Mouse (Mus musculus) embryonic fibroblast, embryonic 13.5 days (primary cell): ENCODE results near the gene Tgfb2. TPM values are rescaled to one million over a fixed set of nuclear protein-coding genes. Genes with fewer than 3 reads are reported as not detected.

Experiments
- H3K27ac ChIP-seq: 2 replicates; pipeline ENCODE4 v1.5.1; 2012; ENCODE audit warnings: low read length, control low read depth, inconsistent platforms; ENCODE audit not compliant: insufficient read depth
- H3K4me1 ChIP-seq: 2 replicates; pipeline ENCODE4 v1.6.1; 2011; ENCODE audit warnings: low read length; ENCODE audit not compliant: control insufficient read depth, insufficient read depth
- H3K4me3 ChIP-seq: 2 replicates; pipeline ENCODE4 v1.5.1; 2011; ENCODE audit warnings: mild to moderate bottlenecking, control low read depth, low read length; ENCODE audit not compliant: insufficient read depth
- CTCF ChIP-seq: IDR thresholded peaks from 2 replicates; pipeline ENCODE4 v1.5.1; 2011; ENCODE audit warnings: mild to moderate bottlenecking, control low read depth, low read length, moderate library complexity, borderline replicate concordance; ENCODE audit not compliant: insufficient read depth
- POLR2A ChIP-seq: IDR thresholded peaks from 2 replicates; pipeline ENCODE4 v1.6.1; 2011; ENCODE audit warnings: low read depth, mild to moderate bottlenecking, control low read depth, low read length, moderate library complexity
- polyA plus RNA-seq: library from polyadenylated mRNA; stranded (reverse); fragments of >200 nt; gene quantifications from 2 replicates; pipeline ENCODE4 v1.2.4, GENCODE M21; 2011; ENCODE audit warnings: low read depth; ENCODE audit not compliant: missing spikeins, insufficient read length

The Tgfb2 gene
- polyA plus RNA-seq, 1 experiment: 41.7 TPM

DNA sequence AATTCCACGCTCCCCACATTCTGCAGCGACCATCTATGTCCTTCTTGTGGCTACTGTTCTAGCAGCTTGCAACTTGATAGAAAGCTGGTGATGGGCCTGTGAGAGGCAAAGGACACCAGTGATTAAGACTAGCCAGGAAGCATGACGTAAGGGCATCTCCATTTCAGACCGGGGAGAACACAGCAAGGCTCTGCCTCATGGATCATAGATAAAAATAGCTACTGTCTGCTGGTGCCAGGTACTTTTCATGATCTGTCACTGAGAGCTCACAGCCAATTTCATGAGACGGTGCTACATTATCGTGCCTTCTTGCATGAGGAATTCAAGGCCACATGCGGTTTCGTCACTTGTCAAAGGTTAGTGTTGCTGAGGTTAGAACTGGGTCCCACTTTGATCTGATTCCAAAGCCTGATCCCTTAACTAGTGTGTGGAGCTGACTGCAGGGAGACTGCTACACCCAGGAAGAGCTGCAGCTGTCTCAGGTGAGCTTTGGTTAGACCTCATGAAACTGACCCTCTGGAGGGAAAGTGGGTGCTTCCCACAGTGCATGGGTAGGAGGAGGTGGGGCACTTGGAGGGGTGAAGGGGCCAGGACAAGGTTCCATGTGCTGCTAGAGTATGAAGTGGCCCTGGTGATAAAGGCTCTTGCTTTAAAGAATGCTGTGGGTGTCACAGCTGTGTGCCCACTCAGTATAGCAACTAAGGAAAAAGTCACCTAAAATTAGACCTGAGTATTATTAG, 118.6 kb downstream of the Tgfb2 start:
- Histone ChIP-seq H3K4me1 (peaks cover 22% of the 10 kb centered on the region), H3K27ac (peak overlapping the region; percentile 84), H3K4me3 (no peak overlapping the region)
- TF ChIP-seq POLR2A: no peak
- TF ChIP-seq CTCF: no peak

DNA sequence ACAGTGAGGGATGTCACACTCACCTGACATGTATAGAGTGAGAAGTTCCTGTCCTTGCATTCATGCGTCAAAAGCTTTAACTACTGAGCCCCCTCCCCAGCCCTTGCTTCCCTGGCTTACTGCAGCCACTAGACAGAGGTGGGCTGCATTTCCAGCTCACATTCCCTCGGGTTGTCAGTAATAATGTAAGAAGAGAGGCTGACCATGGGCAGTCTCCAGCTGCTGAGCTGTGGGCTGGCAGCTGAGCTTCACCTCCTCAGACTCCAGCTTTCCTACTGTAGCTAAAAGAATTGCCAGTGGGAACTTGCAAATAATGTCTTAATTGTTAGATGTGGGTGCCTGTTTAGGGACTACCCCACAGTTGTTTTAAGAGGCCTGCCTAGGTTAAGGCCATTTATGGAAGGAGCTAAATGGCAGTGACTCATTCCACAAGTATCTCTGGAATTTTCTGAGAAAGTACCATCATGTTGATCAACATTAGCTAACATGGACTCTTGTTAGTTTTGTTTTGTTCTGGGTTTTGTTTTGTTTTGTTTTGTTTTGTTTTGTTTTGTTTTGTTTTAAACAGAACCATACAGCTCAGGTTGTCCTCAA, 120.1 kb downstream of the Tgfb2 start:
- Histone ChIP-seq H3K27ac (peak overlapping the region; percentile 84), H3K4me3 (no peak overlapping the region), H3K4me1 (peaks cover 29% of the 10 kb centered on the region)
- TF ChIP-seq POLR2A: no peak
- TF ChIP-seq CTCF: no peak

DNA sequence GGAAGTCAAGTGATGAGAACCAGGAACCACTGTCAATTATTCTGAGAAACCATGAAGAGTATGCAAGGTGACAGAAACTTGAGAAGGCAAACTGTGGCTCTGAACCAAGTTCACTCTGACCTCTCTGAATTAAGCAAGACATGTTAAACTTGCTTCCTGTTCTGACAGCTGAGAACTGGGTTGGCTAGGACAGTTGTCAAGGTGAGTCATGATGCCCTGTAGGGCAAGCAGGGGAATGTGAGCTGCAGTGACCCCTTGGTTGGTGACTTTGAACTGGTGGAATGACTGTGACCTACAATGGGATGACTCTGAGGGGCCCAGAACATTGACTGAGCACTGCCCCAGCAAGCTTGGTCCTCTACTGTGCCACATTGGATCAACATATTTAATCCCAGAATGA, 121.9 kb downstream of the Tgfb2 start:
- no peak overlapping the region for H3K4me3 ChIP-seq
- TF ChIP-seq CTCF: no peak
- TF ChIP-seq POLR2A: no peak
- peaks cover 25% of the 10 kb centered on the region for H3K4me1 ChIP-seq
- H3K27ac ChIP-seq: no peak overlapping the region; the same call in 1 of the 2 replicates

DNA sequence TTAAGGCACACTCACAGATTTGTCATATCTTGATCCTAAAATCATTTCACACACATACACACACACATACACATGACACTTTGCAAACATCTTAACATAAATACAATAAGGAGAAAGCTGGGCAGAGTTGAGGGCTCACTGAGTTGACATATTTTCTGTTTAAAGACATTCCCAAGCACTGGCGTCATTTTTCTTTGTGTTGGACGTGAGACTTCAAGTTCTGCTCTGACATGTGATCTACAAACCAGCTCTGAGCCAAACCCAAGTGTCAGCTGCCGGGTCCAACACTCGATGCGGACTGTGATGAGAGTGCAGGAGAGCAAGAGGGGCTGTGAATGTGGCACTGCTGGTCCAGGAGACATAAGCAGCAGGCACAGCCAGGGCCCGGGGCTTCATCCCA, 123.7 kb downstream of the Tgfb2 start:
- peaks cover 21% of the 10 kb centered on the region for H3K4me1 ChIP-seq
- H3K27ac ChIP-seq: peak overlapping the region; percentile 83
- H3K4me3 ChIP-seq: no peak overlapping the region
- TF ChIP-seq POLR2A: no peak
- no peak for TF ChIP-seq CTCF

DNA sequence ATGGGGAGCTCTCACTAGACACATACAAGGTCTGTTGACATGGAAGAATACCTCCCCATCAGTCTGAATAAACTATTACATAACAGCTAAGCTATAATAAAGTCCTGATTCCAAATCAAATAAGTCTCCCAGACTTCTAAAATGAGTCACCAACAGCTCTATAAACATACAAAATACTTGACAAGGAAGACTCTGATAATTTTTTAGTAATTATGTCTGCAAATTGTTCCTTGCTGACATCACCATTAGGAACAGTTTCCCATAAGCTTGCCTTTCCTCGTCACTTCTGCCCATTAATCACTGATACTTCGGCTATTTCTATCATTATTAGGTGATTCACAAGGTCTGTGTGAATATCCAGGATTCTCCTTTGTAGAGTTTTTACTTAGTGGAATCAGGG, 124.1 kb downstream of the Tgfb2 start:
- TF ChIP-seq POLR2A (no peak), CTCF (no peak)
- no peak overlapping the region for H3K4me3 ChIP-seq
- peaks cover 19% of the 10 kb centered on the region for H3K4me1 ChIP-seq
- H3K27ac ChIP-seq: peak overlapping the region; percentile 85

DNA sequence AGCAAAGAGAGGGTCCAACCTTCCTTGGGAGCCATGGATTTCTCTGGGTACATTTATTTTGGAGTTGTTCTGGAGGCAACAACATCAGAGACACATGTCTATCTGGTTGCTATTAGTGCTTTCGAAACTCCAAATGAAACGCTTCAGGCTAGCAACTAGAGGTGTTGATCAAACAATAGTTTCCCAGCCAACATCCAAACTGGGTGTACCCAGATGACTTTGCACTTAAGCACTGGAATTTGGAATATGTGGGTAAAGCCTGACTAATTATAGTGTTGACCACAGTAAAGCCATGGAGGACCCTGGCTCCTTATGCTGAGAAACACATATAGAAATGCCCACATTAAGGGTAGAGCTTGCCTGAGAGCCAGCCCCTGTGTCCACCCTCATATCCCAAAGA, 124.7 kb downstream of the Tgfb2 start:
- Histone ChIP-seq H3K27ac (peak overlapping the region; percentile 85), H3K4me1 (peaks cover 16% of the 10 kb centered on the region), H3K4me3 (no peak overlapping the region)
- TF ChIP-seq POLR2A (no peak), CTCF (no peak)

DNA sequence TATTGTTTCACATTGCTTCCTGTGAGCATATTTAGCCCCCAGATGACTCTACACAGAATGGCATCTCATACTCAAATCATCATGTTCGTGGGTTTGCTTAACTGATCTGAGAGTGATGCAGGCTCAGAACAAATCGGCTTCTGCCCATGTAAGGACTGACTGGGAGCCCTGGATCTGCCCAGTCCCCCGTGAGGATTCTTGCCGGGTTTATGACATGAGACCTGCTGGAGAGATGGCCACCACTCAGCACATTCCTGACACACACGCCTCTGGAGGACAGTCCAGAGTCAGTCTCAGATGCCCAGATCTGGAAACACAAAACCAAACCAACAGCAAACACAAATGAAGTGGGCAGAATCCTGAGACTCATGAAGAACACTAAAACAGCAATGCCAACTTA, 128.5 kb downstream of the Tgfb2 start:
- Histone ChIP-seq H3K4me1 (peaks cover 7% of the 10 kb centered on the region), H3K27ac (peak overlapping the region; percentile 30; the same call in 1 of the 2 replicates), H3K4me3 (no peak overlapping the region)
- TF ChIP-seq POLR2A (no peak), CTCF (no peak)

DNA sequence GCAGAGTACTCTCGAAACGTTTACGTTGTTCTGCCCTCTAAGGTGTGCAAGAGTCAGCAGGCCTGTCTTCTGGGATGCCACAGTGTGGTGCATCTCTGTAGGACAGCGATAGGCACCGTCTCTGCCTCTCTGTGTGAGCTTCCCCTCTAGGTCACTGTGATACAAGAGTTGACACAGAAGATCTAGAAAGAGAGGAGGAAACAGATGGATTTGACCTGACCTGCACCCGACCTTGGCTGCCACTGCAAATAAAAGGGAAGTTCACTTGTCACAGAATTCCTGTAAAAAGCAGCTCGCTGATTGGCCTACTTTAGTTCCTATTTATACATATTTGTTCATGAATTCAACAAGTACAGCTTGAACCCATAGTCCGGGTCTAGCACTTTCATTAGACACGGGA, 130.2 kb downstream of the Tgfb2 start:
- TF ChIP-seq POLR2A: no peak
- H3K4me1 ChIP-seq: no peaks in the 10 kb centered on the region; the same call in none of the 2 replicates
- H3K4me3 ChIP-seq: no peak overlapping the region
- H3K27ac ChIP-seq: no peak overlapping the region

DNA sequence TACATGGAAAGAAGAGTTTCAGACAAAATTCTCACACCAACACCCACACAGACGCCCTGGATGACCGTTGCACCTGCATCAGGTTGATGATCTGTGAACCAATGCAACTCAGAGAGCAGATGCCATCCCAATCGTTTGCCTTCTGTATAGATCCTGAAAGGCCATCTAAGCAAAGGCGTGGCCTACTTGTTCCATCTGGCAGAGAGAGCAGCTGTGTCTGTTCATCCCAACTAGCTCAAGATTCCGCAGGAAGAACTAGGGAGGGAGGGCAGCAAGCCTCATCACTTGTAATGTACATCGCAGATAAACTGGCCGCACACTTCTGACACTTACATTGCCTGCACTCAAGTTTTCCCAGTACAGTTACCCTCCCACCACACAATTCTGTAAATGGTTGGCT, 130.7 kb downstream of the Tgfb2 start:
- H3K27ac ChIP-seq: no peak overlapping the region
- no peak for TF ChIP-seq POLR2A
- TF ChIP-seq CTCF: no peak

More for the DNA sequence above, 130.7 kb downstream of the Tgfb2 start:
- H3K4me1 ChIP-seq: peaks cover 2% of the 10 kb centered on the region; the same call in 1 of the 2 replicates
- H3K4me3 ChIP-seq: no peak overlapping the region

Other genes starting within 250 kb of the Tgfb2 start
- gene Rrp15, start 43.4 kb upstream of the Tgfb2 start, polyA plus RNA-seq: 27.8 and 31.3 TPM in 2 replicates